In genomic region chr8:8103492-8103891, GRCm38 (mm10) we compare ENCODE assay signal across 25 mouse cellular contexts.
"Had no signal": no experiment of that assay in that cellular context is flagged by ENCODE, and none has a peak within 500 bp of the region (broad histone marks: within the 10 kb centered on the region; RNA-seq: fewer than 3 reads in every experiment).

No protein-coding gene starts in this region.

- H3K9me3 ChIP-seq: heart, embryonic 10.5 days; heart, embryonic 12.5 days; hindbrain, embryonic 13.5 days; hindbrain, embryonic 15.5 days; kidney, embryonic 15.5 days; liver, embryonic 12.5 days had no signal

- H3K4me1 ChIP-seq: heart, embryonic 10.5 days; heart, embryonic 12.5 days; hindbrain, embryonic 13.5 days; liver, embryonic 12.5 days had no signal

- H3K4me2 ChIP-seq: heart, embryonic 12.5 days; hindbrain, embryonic 13.5 days; hindbrain, embryonic 15.5 days; kidney, embryonic 15.5 days; liver, embryonic 12.5 days had no signal

- H3K27me3 ChIP-seq: heart, embryonic 12.5 days; hindbrain, embryonic 13.5 days; hindbrain, embryonic 15.5 days; kidney, embryonic 15.5 days; liver, embryonic 12.5 days had no signal

- H3K27ac ChIP-seq: gastrocnemius, adult 2 months; heart, embryonic 10.5 days; hindbrain, embryonic 13.5 days; hindbrain, embryonic 15.5 days; hindbrain, postnatal 0 days; kidney, embryonic 15.5 days; kidney, postnatal 0 days; left cerebral cortex, adult 2 months; liver, embryonic 12.5 days; liver, embryonic 14.5 days had no signal

- ATAC-seq: forebrain, postnatal 0 days; hindbrain, postnatal 0 days; liver, embryonic 12.5 days had no signal

- DNase-seq: forebrain, postnatal 0 days; gastrocnemius, adult 2 months; gastrocnemius, postnatal 10 days; gastrocnemius, postnatal 25 days; heart, adult 18-20 months; heart, postnatal 10 days; kidney, adult 11 months; kidney, adult 2 months; kidney, adult 9 months; kidney, postnatal 14 days; kidney, postnatal 36 days; layer of hippocampus, adult 9-11 months; layer of hippocampus, postnatal 36 days; left cerebral cortex, postnatal 4 days; lung, adult 18-20 months had no signal

- H3K36me3 ChIP-seq: heart, embryonic 10.5 days; heart, embryonic 12.5 days; hindbrain, embryonic 13.5 days; hindbrain, embryonic 15.5 days; kidney, embryonic 15.5 days; liver, embryonic 12.5 days had no signal

- H3K4me3 ChIP-seq: gastrocnemius, adult 2 months; heart, embryonic 10.5 days; heart, embryonic 12.5 days; hindbrain, embryonic 13.5 days; hindbrain, embryonic 15.5 days; kidney, embryonic 15.5 days; left cerebral cortex, adult 2 months; liver, embryonic 12.5 days had no signal

- H3K9ac ChIP-seq: forebrain, postnatal 0 days; heart, embryonic 12.5 days; hindbrain, embryonic 13.5 days; hindbrain, embryonic 15.5 days; kidney, embryonic 15.5 days; liver, embryonic 12.5 days; liver, embryonic 14.5 days had no signal
